Mouse (Mus musculus) testis, adult 2 months (tissue): ENCODE measurements at regions not wholly inside any gene's neighbourhood (a gene's known extent, or its start where the extent isn't known, plus 50 kb on each side); places are given as distances from the start of the nearest gene placed in this dataset.

Source experiments
- H3K27ac ChIP-seq: fragments of 200-500 bp; 2 replicates; pipeline ENCODE4 v1.5.1; 2012; ENCODE audit warnings: low read depth, low read length; ENCODE audit not compliant: control insufficient read depth, insufficient read depth
- H3K27me3 ChIP-seq: fragments of 200-500 bp; 2 replicates; pipeline ENCODE4 v1.6.1; 2012; ENCODE audit warnings: mild to moderate bottlenecking, low read length, moderate library complexity; ENCODE audit not compliant: control insufficient read depth, insufficient read depth
- H3K36me3 ChIP-seq: fragments of 200-500 bp; 2 replicates; pipeline ENCODE4 v1.6.1; 2012; ENCODE audit warnings: mild to moderate bottlenecking, low read length; ENCODE audit not compliant: control insufficient read depth, insufficient read depth
- H3K4me1 ChIP-seq: fragments of 200-500 bp; 2 replicates; pipeline ENCODE4 v1.6.1; 2012; ENCODE audit warnings: low read length; ENCODE audit not compliant: control insufficient read depth, insufficient read depth
- H3K4me3 ChIP-seq: fragments of 200-500 bp; 2 replicates; pipeline ENCODE4 v1.5.1; 2012; ENCODE audit warnings: low read depth, mild to moderate bottlenecking, low read length, moderate library complexity, mixed read lengths; ENCODE audit not compliant: control insufficient read depth
- CTCF ChIP-seq: fragments of 200-500 bp; IDR thresholded peaks from 2 replicates; pipeline ENCODE4 v1.5.1; 2012; ENCODE audit warnings: low read depth, mild to moderate bottlenecking, inconsistent platforms, low read length, moderate library complexity; ENCODE audit not compliant: control insufficient read depth, insufficient read depth, insufficient replicate concordance
- POLR2A ChIP-seq: fragments of 200-500 bp; IDR thresholded peaks from 2 replicates; pipeline ENCODE4 v1.6.1; 2012; ENCODE audit warnings: low read depth, mild to moderate bottlenecking, inconsistent platforms, low read length, moderate library complexity; ENCODE audit not compliant: control insufficient read depth

DNA sequence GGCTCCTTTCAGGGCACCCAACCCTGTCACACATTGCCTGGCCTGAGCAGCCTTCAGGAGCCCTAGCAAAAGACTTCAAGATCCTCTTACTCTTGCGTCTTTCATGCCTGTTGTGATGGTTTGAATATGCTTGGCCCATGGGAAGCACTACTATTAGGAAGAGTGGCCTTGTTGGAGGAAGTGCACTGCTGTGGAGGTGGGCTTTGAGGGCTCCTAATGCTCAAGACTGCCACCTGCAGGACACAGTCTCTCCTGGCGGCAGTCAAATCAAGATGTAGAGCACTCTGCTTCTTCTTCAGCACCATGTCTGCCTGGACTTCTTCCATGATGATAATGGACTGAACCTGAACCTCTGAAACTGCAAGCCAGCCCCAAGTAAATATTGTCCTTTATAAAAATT lies 73.0 kb downstream of the Tsen15 start:
- Histone ChIP-seq H3K27ac (no peak overlapping the region), H3K4me1 (no peaks in the 10 kb centered on the region), H3K27me3 (no peaks in the 10 kb centered on the region), H3K4me3 (no peak overlapping the region), H3K36me3 (no peaks in the 10 kb centered on the region)
- TF ChIP-seq CTCF, result peak; percentile 23; the same call in 1 of the 2 replicates
- no peak for TF ChIP-seq POLR2A

- no peak for TF ChIP-seq POLR2A
- TF ChIP-seq CTCF, result no peak
- H3K27me3 ChIP-seq, result no peaks in the 10 kb centered on the region
- H3K36me3 ChIP-seq, result no peaks in the 10 kb centered on the region
- H3K27ac ChIP-seq, result no peak overlapping the region
- no peak overlapping the region for H3K4me3 ChIP-seq
- no peaks in the 10 kb centered on the region for H3K4me1 ChIP-seq
These were observed 81.0 kb downstream of the Tsen15 start for GRCm38 (mm10) chr1:152305461-152305860.

DNA sequence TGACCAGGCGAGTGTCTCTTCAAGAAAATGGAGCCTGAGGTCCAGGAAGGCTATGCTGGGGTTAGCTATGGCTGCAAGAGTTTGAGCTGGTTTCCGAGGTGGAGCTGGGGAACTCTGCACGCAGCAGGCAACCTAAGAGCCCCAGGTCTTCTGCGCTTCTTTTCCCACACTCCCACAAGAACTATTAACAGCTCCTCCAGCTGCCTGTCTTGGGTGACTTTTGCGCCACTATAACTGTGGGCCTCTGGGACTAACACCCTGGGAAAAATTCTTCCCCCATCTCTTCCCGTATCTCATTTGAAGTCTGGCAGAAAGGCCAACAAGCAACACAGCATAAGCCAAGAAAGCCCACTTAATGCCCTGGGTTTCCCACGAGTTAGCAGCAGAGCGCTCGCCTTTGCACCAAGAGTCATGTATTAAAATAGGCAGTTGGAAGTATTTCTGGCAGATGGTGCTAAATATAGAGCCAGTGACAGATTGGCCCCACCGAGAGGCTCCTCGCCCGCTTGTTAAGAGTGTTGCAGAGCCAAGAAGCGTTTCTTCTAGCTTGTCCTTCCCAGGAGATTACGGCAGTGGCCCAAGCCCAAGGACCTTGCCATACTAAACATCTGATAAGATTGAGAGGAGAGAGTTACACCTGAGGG lies 81.9 kb downstream of the Tsen15 start:
- TF ChIP-seq CTCF, result no peak
- no peak for TF ChIP-seq POLR2A
- no peak overlapping the region for H3K27ac ChIP-seq
- no peaks in the 10 kb centered on the region for H3K36me3 ChIP-seq
- H3K4me1 ChIP-seq, result no peaks in the 10 kb centered on the region
- no peak overlapping the region for H3K4me3 ChIP-seq
- H3K27me3 ChIP-seq, result no peaks in the 10 kb centered on the region

- TF ChIP-seq CTCF (no peak), POLR2A (no peak)
- Histone ChIP-seq H3K4me3 (no peak overlapping the region), H3K27ac (no peak overlapping the region), H3K36me3 (no peaks in the 10 kb centered on the region), H3K4me1 (no peaks in the 10 kb centered on the region), H3K27me3 (no peaks in the 10 kb centered on the region)
These were observed 85.1 kb downstream of the Tsen15 start for GRCm38 (mm10) chr1:152301355-152301754.

DNA sequence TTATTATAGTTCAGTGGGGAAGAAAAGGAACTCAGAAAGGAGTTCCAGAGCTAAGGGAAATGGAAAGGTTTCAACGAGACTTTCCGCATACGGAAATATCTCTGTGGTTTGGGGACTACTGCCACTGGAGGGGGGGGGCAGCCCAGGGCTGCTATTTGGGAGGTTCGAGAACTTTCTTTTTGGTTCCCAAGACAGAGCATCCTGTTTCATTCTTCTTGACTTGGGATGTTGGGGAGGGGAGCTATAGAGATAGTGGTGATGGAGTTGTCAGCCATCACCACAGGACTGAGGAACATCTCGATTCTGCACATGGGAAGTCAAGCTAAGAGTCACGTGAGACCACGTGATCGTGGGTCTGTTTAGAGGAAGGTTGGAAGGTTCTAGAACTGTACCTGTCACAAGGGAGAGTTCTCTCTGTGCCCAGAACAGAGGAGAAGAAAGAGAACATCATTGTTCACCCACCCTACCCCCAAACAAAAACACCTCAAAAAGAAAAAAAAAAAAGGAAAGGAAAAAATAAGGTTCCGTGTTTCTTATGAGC lies 94.2 kb downstream of the Tsen15 start:
- TF ChIP-seq CTCF, result no peak
- TF ChIP-seq POLR2A, result no peak
- Histone ChIP-seq H3K4me1 (peaks cover 11% of the 10 kb centered on the region), H3K4me3 (peak overlapping the region; percentile 9), H3K27me3 (no peaks in the 10 kb centered on the region), H3K36me3 (no peaks in the 10 kb centered on the region), H3K27ac (no peak overlapping the region)

DNA sequence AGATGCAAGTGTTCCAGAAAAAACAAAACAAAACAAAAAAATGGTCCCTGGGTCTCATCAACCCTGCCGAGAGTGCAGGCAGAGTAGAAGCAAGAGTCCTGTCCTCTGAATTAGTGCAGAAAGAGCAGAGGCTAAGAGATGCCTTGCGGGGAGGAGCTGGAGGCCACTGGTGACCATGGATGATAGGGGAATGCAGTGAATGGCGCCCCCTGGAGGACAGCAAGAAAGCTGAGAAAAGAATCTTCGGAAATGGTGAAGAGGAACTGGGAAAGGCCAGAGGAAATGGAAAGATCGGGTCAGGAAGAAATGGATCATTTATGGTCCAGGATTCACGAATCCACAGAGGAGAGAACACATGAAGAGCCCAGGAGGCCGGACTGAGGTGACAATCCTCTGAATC lies 95.7 kb downstream of the Tsen15 start:
- TF ChIP-seq POLR2A (no peak), CTCF (peak; percentile 87)
- Histone ChIP-seq H3K4me3 (peak overlapping the region; percentile 80), H3K4me1 (peaks cover 11% of the 10 kb centered on the region), H3K27me3 (no peaks in the 10 kb centered on the region), H3K27ac (no peak overlapping the region), H3K36me3 (no peaks in the 10 kb centered on the region)

DNA sequence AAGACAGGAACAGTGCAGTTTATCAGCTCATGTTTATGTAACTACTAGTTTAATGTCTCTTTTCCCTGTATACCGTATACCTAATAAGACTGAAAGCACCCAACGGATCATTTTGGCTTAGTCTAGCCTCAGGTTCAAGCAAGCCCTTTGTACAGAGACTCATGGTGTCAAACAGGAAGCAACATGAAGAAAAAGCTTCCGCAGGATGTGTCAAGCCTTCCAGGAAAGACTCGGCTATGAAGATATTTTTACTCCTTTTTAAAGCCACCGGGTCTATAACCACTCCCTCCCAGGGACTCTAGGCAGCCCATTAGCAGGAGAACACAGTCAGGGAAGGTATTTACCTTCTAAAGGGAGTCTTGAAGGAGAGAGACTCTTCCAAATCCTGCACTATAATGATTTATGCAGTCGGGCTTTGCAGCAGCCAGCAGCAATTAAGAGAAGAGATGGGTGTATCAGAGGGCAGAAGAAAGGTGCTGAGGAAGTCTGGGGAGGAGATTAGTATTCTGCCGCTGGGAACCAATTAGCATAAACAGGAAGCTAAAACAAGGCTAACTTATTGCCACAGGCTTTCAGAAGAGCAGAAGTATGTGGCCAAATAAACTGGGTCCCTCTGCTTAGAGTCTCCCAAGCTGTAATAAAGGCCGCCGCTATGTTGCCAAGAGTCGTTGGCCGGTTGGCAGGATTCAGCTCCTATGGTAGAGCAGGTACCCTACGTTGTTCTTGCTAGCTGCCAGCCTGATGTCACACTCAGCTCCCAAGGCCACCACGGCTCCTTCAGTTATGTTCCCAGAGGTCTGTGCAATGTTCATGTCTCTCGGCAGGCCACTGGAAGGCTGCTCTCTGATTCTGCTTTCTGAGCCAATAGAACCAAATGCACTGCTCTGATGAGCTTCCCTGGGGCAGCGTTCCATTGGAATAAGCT lies 98.7 kb downstream of the Tsen15 start:
- no peak for TF ChIP-seq POLR2A
- no peak for TF ChIP-seq CTCF
- Histone ChIP-seq H3K27ac (no peak overlapping the region), H3K4me3 (no peak overlapping the region), H3K36me3 (no peaks in the 10 kb centered on the region), H3K27me3 (no peaks in the 10 kb centered on the region), H3K4me1 (peaks cover 11% of the 10 kb centered on the region)
